Mouse (Mus musculus) urinary bladder, postnatal 4 days (tissue): ENCODE results near the gene Ints4.
A peak's percentile ranks its signal among the peaks of the same experiment; 100 is the strongest.
"Not testable (repeated sequence)": the region's sequence is repeated elsewhere in the genome, so short reads cannot be mapped to it uniquely, and the experiment has no call there.

Experiments
- DNase-seq, 2 experiments: peaks; one replicate each; pipeline ENCODE4 v3.0.0; 2021 to 2022; ENCODE audit warnings: low spot score in 2 of 2

The Ints4 gene

GRCm38 (mm10) chr7:97480821-97481339, at the start of gene Ints4:
Ints4 (plus strand) TSS chr7:97480956.
- DNase-seq = peak; percentile 85 to 89

DNA sequence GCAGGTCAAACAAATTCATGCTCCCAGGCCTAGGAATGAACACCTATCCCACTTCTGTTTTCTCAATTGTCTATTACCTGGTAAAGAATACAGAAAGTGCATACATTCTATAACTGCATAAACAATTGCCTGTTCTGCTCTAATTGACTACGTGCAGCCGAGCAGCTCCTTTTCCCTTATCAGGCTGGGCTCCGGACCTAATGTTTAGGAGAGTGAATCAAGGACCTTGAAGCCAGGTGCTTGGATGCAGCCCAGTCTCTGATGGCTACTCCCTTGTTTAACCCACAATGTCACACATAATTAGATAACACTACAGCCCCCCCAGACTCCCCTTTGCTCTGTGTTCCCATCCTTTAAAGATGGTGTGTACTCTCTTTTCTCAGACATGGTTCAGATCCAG, 47.2 kb upstream of the Ints4 start:
- DNase-seq = not testable (repeated sequence)

GRCm38 (mm10) chr7:97434517-97434916, 46.2 kb upstream of the Ints4 start:
- no peak for DNase-seq

DNA sequence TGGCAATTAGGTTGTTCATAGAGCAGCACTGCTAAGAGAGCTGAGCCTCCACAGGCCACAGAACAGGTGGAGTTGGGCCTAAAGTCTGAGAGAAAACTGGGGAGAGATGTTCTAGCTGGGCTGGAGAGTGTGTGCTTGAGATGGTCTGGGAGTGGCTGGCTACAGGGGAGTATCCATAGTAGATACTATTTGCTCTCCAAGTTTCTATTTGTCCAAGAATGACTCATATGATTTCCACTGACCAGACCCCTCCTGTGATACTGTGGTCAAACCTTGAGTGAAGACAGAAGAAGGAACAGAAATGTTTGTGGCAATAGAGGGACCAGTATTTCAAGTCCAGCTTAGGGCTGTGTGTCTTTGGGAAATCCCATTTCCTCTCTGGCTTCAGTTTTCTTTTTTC, 41.8 kb upstream of the Ints4 start:
- DNase-seq = no peak

DNA sequence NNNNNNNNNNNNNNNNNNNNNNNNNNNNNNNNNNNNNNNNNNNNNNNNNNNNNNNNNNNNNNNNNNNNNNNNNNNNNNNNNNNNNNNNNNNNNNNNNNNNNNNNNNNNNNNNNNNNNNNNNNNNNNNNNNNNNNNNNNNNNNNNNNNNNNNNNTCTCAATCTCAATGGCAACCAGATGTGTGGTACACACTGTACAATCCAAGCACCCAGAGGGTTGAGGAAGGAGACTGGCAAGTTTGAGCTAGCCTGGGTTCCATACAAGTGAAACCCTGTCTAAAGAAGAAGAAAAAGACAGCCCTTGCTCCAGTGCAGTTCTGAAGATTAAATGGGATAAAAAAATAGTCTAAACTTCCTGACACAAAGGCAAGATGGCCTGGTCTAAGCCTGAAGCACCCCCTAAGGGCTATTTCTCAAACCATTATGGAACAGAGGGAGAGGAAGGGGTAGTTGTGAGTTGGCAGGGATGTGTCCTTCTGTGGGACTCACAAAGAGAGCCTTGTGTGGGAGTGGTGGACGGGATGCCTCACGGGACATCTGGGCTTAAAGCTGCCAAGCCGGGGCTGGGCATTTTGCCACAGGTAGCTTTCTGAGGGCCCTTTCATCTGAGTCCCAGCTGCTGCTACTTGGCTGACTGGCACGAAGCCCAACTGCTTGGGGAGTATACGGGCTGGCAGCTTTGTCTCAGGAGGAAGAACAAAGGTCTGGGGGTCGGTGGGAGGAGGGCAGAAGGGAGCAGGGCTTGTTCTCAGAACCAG, 34.4 kb upstream of the Ints4 start:
- DNase-seq = peak; percentile 80 to 89

DNA sequence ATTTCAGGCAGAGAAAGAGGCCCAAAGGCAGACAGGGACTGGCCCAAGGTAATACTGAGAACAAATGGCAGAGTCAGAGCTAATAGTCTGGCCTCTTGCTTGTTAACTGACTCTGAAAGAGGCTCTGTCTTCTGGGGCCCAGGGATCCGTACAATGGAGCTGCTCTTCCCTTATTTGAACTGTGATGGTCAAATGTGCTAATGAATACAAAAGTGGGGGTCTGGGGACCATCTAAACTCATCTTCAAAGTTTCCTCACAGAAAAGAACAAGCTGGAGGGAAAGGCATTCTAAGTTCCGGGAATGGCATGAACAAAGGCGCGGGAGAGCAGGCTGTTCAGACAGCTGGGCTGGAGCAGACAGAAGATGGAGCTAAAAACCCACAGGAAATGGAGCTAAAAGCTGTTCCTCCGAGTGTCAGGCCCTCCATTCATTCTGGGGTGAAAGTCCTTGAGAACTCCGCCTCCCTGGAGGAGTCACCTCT, 33.7 kb upstream of the Ints4 start:
- DNase-seq = no peak

GRCm38 (mm10) chr7:97451023-97451422, 29.7 kb upstream of the Ints4 start, which contains the start of gene Kctd14:
Kctd14 (plus strand) TSS chr7:97451323.
- not testable (repeated sequence) for DNase-seq

GRCm38 (mm10) chr7:97452196-97452595, 28.6 kb upstream of the Ints4 start:
- DNase-seq = no peak

GRCm38 (mm10) chr7:97453141-97453921, 27.4 kb upstream of the Ints4 start:
- no peak for DNase-seq

- no peak for DNase-seq
These were observed 26.0 kb upstream of the Ints4 start for GRCm38 (mm10) chr7:97454795-97455194.

- DNase-seq = no peak
These were observed 25.2 kb upstream of the Ints4 start for GRCm38 (mm10) chr7:97455577-97455976.

DNA sequence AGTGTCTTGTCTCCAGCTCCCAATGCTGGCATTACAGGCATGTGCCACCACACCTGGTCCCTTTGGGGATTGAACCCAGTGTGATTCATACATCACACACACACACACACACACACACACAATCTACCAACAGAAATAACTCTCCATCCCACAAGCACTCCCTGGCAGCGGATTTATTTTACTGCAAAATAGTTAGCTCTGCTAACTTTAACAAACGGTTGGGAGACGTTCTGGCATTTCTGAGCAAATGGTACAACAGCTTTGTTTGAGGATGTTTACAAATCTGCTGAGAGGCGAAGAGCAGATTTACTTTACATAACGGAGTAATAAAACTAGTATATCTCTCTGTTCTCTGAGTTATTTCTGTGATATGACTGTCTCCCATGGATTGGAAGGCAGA, 7.8 kb upstream of the Ints4 start:
- DNase-seq = no peak

DNA sequence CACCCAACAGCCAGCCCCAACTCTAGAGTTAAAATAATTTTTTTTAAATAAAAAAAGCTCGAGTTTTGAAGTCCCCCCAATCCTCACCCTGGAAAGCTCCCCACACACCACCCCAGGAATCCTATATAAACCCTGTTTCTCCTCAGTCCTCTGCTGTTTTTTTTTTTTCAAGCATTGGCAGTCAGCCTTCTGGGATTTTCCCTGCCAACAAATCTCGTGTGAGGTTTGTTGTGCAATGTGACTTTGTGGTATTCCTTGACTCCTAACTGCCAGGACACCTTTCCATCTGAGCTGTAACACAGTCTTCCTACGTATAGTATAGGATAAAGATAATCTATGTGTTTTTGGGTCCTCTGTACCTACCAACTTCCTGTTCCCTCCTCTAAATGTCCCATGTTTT, 1.4 kb upstream of the Ints4 start:
- DNase-seq = no peak

DNA sequence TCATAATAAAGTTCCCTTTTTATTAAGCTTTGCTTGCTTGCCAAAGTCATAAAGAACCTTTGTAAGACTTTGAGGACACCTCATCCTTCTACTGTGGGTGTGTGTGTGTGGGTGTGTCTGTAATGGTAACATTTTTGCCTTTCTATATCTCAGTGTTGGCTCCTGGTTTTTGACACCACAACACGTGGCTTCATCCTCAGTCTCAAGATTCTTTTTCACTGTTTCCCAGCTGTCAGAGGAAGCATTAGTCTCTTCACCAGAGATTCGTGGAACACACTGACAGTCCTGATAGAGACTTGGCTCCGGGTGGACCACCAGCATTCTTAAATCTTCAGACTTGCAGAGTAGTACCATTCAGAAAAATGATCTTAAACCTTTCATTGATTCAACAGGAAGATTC, 466 bp upstream of the Ints4 start:
- DNase-seq = no peak

DNA sequence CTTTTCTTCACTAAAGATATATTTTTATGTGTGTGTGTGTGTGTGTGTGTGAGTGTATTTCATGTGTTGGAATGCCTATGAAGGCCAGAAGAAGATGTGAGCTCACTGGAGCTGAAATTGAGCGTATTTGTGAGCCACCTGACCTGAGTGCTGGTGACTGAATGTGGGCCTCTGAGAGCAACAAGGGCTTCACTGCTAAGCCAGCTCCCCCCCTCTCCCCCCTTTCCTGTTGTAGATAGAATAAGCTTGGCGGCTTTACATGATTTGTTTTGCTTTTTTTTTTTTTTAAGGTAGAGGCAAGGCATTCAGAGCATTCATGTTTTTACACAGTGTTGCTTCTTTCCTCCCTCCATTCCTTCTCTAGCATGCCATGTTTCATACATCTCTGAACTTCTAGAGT, 2.6 kb downstream of the Ints4 start:
- DNase-seq = no peak

GRCm38 (mm10) chr7:97491157-97491556, 10.4 kb downstream of the Ints4 start:
- DNase-seq = no peak

DNA sequence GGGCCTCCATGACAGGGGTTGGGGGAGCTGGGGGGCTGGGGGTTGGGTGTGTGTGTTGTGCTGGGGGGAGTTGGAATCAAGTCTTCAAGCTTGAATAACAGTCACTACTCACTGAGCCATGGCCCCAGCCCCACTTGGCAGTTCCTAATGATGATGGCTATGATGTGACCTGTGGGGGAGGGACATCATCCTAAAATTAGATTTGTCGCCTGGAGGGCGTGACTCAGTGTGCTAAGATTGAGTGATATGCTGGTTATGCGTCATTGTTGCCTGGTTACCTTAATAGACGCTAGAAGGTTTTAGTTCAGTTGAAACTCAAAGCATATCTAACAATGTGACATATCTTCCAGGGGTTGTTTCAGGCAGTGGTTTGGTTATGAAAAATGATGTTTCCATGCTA, 11.7 kb downstream of the Ints4 start:
- no peak for DNase-seq

DNA sequence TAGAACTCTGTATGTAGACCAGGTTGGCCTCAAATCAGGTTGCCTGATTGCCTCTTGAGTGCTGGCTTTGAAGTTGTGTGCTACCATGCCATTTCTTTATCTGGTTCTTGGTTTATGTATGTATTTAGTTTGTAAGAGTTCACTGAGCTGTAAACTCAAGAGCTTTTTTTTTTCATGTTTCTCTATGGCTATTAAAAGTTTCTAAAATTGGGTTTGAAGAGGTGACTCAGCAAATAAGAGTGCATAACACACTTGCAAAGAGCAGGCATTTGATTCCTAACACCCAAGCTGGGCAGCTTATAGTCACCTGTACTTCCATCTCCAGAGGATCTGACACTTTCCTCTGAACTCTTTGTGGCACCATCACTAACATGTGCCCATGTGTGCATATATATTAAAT, 14.3 kb downstream of the Ints4 start:
- no peak for DNase-seq

GRCm38 (mm10) chr7:97500555-97501209, 19.9 kb downstream of the Ints4 start:
- no peak for DNase-seq

GRCm38 (mm10) chr7:97514786-97515185, 34.0 kb downstream of the Ints4 start:
- DNase-seq = no peak

- no peak for DNase-seq
These were observed 39.2 kb downstream of the Ints4 start for GRCm38 (mm10) chr7:97519935-97520334.

DNA sequence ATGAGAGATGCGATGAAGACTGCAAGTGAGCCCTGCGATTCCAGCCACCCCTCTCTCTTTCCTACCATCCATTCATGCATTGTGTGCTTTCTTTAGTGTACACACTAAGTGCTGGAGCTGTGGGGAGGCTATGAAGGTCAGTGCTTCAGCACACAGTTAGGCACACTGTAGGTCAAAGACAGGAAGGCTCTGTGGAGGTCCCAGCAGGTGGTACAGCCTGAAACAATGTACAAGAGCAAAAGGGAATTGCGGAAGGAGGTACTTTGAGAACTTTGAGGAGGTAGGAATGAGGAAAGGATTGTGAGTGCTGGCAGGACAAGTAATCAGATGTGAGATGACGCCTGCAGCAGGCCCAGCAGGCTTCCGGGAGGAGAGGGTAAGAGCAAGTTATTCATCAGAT, 54.8 kb downstream of the Ints4 start:
- no peak for DNase-seq
